Mouse (Mus musculus) ES-E14 (cell line): ENCODE measurements around the gene Hap1. TPM values are rescaled to one million over a fixed set of nuclear protein-coding genes. Genes with fewer than 3 reads are reported as not detected.
A peak's percentile ranks its signal among the peaks of the same experiment; 100 is the strongest.

Source experiments
- DNase-seq: peaks from one replicate; pipeline ENCODE4 v3.0.0-alpha.2; 2013; ENCODE audit warnings: low read depth, low spot score
- H3K27ac ChIP-seq: 2 replicates; pipeline ENCODE4 v1.5.1; 2012; ENCODE audit warnings: low read depth, mild to moderate bottlenecking, low read length, moderate library complexity, mixed read lengths; ENCODE audit not compliant: poor library complexity, insufficient read depth, severe bottlenecking
- H3K36me3 ChIP-seq: 2 replicates; pipeline ENCODE4 v1.6.1; 2012; ENCODE audit warnings: mild to moderate bottlenecking, low read length, moderate library complexity, mixed read lengths; ENCODE audit not compliant: control insufficient read depth, poor library complexity, insufficient read depth, severe bottlenecking
- H3K4me1 ChIP-seq, 2 experiments: fragments of 150-350 bp in 1 of 2; sonication (generic) in 1 of 2; 2 replicates each; pipeline ENCODE4 v1.6.1; 2012; ENCODE audit warnings: low read length in 2 of 2, mild to moderate bottlenecking in 1 of 2, mixed read lengths in 1 of 2; ENCODE audit not compliant: control insufficient read depth in 2 of 2, insufficient read depth in 2 of 2, poor library complexity in 1 of 2
- H3K4me3 ChIP-seq, 2 experiments: fragments of 150-350 bp in 1 of 2; sonication (generic) in 1 of 2; 2 replicates each; pipeline ENCODE4 v1.5.1; 2012; ENCODE audit warnings: low read length in 2 of 2, low read depth in 1 of 2, mild to moderate bottlenecking in 1 of 2, mixed read lengths in 1 of 2; ENCODE audit not compliant: insufficient read depth in 1 of 2, poor library complexity in 1 of 2, severe bottlenecking in 1 of 2
- H3K9ac ChIP-seq: 2 replicates; pipeline ENCODE4 v1.6.1; 2012; ENCODE audit warnings: low read depth, mild to moderate bottlenecking, low read length, mixed read lengths; ENCODE audit not compliant: poor library complexity, insufficient read depth, severe bottlenecking
- H3K9me3 ChIP-seq: fragments of 150-350 bp; sonication (generic); 2 replicates; pipeline ENCODE4 v1.6.1; 2012; ENCODE audit warnings: low read depth, mild to moderate bottlenecking, low read length; ENCODE audit not compliant: control insufficient read depth, insufficient read depth
- CHD2 ChIP-seq: IDR thresholded peaks from 2 replicates; pipeline ENCODE4 v1.6.1; 2014; ENCODE audit warnings: mild to moderate bottlenecking, low read depth, low read length, inconsistent platforms
- HCFC1 ChIP-seq: IDR thresholded peaks from 2 replicates; pipeline ENCODE4 v1.6.1; 2012; ENCODE audit warnings: low read length, inconsistent platforms, borderline replicate concordance; ENCODE audit not compliant: insufficient read depth
- MAFK ChIP-seq: IDR thresholded peaks from 2 replicates; pipeline ENCODE4 v1.6.1; 2014; ENCODE audit warnings: mild to moderate bottlenecking, low read depth, low read length, inconsistent platforms; ENCODE audit not compliant: insufficient read depth
- ZC3H11A ChIP-seq: IDR thresholded peaks from 2 replicates; pipeline ENCODE4 v1.6.1; 2012; ENCODE audit warnings: low read depth, mild to moderate bottlenecking, inconsistent platforms, low read length, borderline replicate concordance
- ZNF384 ChIP-seq: IDR thresholded peaks from 2 replicates; pipeline ENCODE4 v1.6.1; 2012; ENCODE audit warnings: low read depth, low read length, inconsistent platforms
- in situ Hi-C, 2 experiments: fragments of 600-800 bp; cut with MboI; formaldehyde crosslinking; loops; one replicate each; pipeline ENCODE4 v1.15.1; 2025; ENCODE audit warnings: low sequenced_read_pairs in 2 of 2, inconsistent platforms in 1 of 2; ENCODE audit not compliant: unreplicated experiment in 2 of 2
- total RNA-seq: library from RNA; depleted of rRNA; stranded (reverse); fragments of 300-350 nt; gene quantifications from 2 replicates; pipeline ENCODE4 v1.2.3, GENCODE M21; 2012; rRNA removed

Gene Hap1
- total RNA-seq, 1 experiment = 21.4 TPM

- no peak overlapping the region for H3K9ac ChIP-seq
- TF ChIP-seq HCFC1 = no peak
- no peak for TF ChIP-seq ZC3H11A
- no peak for TF ChIP-seq ZNF384
- TF ChIP-seq CHD2 = no peak
- TF ChIP-seq MAFK = no peak
- H3K27ac ChIP-seq = no peak overlapping the region
- in situ Hi-C loops = no loop called here
- H3K4me3 ChIP-seq = no peak overlapping the region
- peaks cover 0 to 4% of the 10 kb centered on the region in 2 experiments; a peak in 2 of 4 replicates for H3K4me1 ChIP-seq
- no peaks in the 10 kb centered on the region for H3K9me3 ChIP-seq
- H3K36me3 ChIP-seq = no peaks in the 10 kb centered on the region
- no peak for DNase-seq
Measured at GRCm38 (mm10) chr11:100301292-100301691, 54.6 kb downstream of the Hap1 start.

DNA sequence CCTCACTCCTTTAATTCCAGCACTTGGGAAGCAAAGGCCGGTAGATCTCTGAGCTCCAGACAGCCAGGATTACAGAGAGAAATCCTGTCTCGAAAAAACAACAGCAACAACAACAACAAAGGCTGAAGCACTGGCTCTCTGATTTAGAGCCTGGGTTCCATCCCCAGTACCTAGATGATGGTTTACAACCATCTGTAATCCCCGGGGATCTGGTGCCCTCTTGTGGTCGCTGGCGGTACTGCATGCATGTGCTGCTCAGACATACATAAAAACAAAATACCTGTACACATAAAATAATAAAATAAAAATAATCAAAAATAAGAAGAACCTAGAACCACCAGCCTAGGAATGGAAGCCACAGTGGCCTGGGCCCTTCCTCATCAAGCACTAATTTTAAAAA is 55.6 kb downstream of the Hap1 start:
- H3K9me3 ChIP-seq = no peaks in the 10 kb centered on the region
- H3K4me1 ChIP-seq = peaks cover 0 to 1% of the 10 kb centered on the region in 2 experiments; a peak in 2 of 4 replicates
- no peak for DNase-seq
- H3K4me3 ChIP-seq = no peak overlapping the region
- no peaks in the 10 kb centered on the region for H3K36me3 ChIP-seq
- no peak overlapping the region for H3K27ac ChIP-seq
- in situ Hi-C loops = no loop called here
- TF ChIP-seq HCFC1 (no peak), ZC3H11A (peak; percentile 56; the same call in 1 of the 2 replicates)
- H3K9ac ChIP-seq = no peak overlapping the region

GRCm38 (mm10) chr11:100298274-100299036 is 57.5 kb downstream of the Hap1 start:
- DNase-seq = no peak
- H3K9me3 ChIP-seq = no peaks in the 10 kb centered on the region
- no peaks in the 10 kb centered on the region for H3K36me3 ChIP-seq
- in situ Hi-C loops = loop anchor here (5.0 to 25.0 kb wide), 6 partner anchors 94 to 911 kb away; partner anchors contain the start of genes Krt10 (in 1 of the 2) and Krt14 (in 1 of the 2)
- no peak overlapping the region for H3K27ac ChIP-seq
- H3K4me1 ChIP-seq = peaks cover 0 to 3% of the 10 kb centered on the region in 2 experiments; a peak in 1 of 4 replicates
- H3K9ac ChIP-seq = no peak overlapping the region
- TF ChIP-seq MAFK = no peak
- TF ChIP-seq ZC3H11A = peak; percentile 83
- peak overlapping the region; percentile 15 to 56; a peak in 3 of 4 replicates for H3K4me3 ChIP-seq

DNA sequence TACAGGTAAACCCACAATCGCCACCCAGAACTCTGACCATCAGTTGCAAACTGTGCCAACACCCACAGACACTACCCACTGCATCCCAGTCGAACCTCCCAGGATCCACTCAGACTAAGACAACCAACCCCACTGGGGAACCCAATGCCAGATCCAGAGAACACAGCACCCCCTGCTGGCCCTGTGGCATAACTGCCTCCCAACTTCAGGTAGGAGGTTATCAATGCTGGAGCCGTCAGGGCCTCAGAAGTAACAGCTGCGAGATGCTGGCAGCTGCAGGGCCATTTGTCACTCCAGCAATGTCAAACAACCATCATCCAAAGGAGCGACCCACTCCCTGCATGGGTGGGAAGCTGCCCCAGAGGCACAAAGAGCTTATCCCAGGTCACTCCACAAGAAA is 58.1 kb downstream of the Hap1 start:
- in situ Hi-C loops = loop anchor here (5.0 to 25.0 kb wide), 6 partner anchors 93 to 910 kb away; partner anchors contain the start of genes Krt10 (in 1 of the 2) and Krt14 (in 1 of the 2)
- H3K9me3 ChIP-seq = no peaks in the 10 kb centered on the region
- DNase-seq = no peak

More for the DNA sequence above, 58.1 kb downstream of the Hap1 start:
- Histone ChIP-seq H3K36me3 (no peaks in the 10 kb centered on the region), H3K9ac (no peak overlapping the region), H3K4me1 (peaks cover 0 to 3% of the 10 kb centered on the region in 2 experiments; a peak in 2 of 4 replicates), H3K4me3 (peak overlapping the region; percentile 15 to 56; a peak in 2 of 4 replicates), H3K27ac (no peak overlapping the region)
- TF ChIP-seq MAFK (no peak), HCFC1 (no peak), ZNF384 (no peak), CHD2 (no peak), ZC3H11A (no peak)

Other genes starting within 250 kb of the Hap1 start
- gene Krt13, start 234.6 kb downstream of the Hap1 start, total RNA-seq = 0.71 and 1.1 TPM in 2 replicates
- 0.16 and 0.36 TPM in 2 replicates for gene Krt15, start 220.2 kb downstream of the Hap1 start, total RNA-seq
- gene Krt19, start 207.5 kb downstream of the Hap1 start, total RNA-seq = 53.4 and 79.9 TPM in 2 replicates
- 0.09 and 0.11 TPM in 2 replicates for gene Krt9, start 162.9 kb downstream of the Hap1 start, total RNA-seq
- 2.1 and 2.3 TPM in 2 replicates for gene Krt14, start 148.6 kb downstream of the Hap1 start, total RNA-seq
- 0.31 and 0.69 TPM in 2 replicates for gene Krt16, start 107.2 kb downstream of the Hap1 start, total RNA-seq
- 3.2 and 8.5 TPM in 2 replicates for gene Krt17, start 95.1 kb downstream of the Hap1 start, total RNA-seq
- 21.7 and 42.5 TPM in 2 replicates for gene Krt42, start 86.3 kb downstream of the Hap1 start, total RNA-seq
- gene Eif1, start 36.2 kb downstream of the Hap1 start, total RNA-seq = 322 and 326 TPM in 2 replicates
- gene Gast, start 21.7 kb downstream of the Hap1 start, total RNA-seq = 1.6 and 2.9 TPM in 2 replicates
- 97.6 and 101 TPM in 2 replicates for gene Jup, start 41.6 kb upstream of the Hap1 start, total RNA-seq
- gene P3h4, start 58.7 kb upstream of the Hap1 start, total RNA-seq = 39.0 and 44.3 TPM in 2 replicates
- 73.3 and 102 TPM in 2 replicates for gene Fkbp10, start 59.6 kb upstream of the Hap1 start, total RNA-seq
- gene Nt5c3b, start 85.7 kb upstream of the Hap1 start, total RNA-seq = 27.1 and 27.4 TPM in 2 replicates
- 1.7 and 2.9 TPM in 2 replicates for gene Klhl10, start 85.8 kb upstream of the Hap1 start, total RNA-seq
- gene Klhl11, start 116.6 kb upstream of the Hap1 start, total RNA-seq = 43.3 and 49.5 TPM in 2 replicates
- 202 and 209 TPM in 2 replicates for gene Acly, start 171.9 kb upstream of the Hap1 start, total RNA-seq
- 2.3 and 3.4 TPM in 2 replicates for gene Ttc25, start 189.5 kb upstream of the Hap1 start, total RNA-seq
- gene Cnp, start 218.8 kb upstream of the Hap1 start, total RNA-seq = 9.4 and 11.9 TPM in 2 replicates